Mouse (Mus musculus) spleen, adult 10 weeks (tissue): ENCODE data around the gene Ppara. TPM values are rescaled to one million over a fixed set of nuclear protein-coding genes. Genes with fewer than 3 reads are reported as not detected.

Experiments
- polyA plus RNA-seq: library from polyadenylated mRNA; stranded (reverse); fragments of 350-450 nt; fragmentation: Illumina TruSeq; extraction: RNeasy Lipid Tissue Mini Kit (QIAGEN cat#74804); gene quantifications from one replicate; pipeline ENCODE4 v1.2.3, GENCODE M21; 2015; ENCODE audit warnings: low replicate concordance; ENCODE audit not compliant: insufficient read depth

Gene Ppara
- 0.15 TPM for polyA plus RNA-seq

DNA sequence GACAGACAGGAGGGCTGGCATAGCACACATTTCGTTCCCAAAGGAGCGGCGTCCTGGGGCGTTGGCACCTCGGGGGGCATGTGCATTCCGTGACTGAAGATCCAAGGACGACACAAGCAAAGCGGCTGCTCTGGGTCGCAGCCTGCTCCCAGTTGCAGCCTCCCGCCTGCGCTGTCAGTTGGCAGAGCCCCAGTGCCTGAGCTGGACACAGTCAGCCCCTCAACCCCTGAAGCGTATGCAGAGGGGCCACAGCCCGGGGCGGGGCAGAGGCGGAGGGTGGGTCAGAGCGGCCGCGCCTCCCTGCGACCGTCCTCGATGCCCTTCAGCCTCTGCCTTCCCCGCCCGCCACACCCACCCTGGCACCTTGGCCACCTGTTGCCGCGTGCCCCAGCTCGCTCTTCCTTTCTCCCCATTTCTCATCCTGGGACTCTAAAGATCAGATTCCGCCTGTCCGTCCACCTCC, at the start of gene Ppara:
TSS of gene Ppara (plus strand) at position 413 of the 463 bp plus-strand sequence.

DNA sequence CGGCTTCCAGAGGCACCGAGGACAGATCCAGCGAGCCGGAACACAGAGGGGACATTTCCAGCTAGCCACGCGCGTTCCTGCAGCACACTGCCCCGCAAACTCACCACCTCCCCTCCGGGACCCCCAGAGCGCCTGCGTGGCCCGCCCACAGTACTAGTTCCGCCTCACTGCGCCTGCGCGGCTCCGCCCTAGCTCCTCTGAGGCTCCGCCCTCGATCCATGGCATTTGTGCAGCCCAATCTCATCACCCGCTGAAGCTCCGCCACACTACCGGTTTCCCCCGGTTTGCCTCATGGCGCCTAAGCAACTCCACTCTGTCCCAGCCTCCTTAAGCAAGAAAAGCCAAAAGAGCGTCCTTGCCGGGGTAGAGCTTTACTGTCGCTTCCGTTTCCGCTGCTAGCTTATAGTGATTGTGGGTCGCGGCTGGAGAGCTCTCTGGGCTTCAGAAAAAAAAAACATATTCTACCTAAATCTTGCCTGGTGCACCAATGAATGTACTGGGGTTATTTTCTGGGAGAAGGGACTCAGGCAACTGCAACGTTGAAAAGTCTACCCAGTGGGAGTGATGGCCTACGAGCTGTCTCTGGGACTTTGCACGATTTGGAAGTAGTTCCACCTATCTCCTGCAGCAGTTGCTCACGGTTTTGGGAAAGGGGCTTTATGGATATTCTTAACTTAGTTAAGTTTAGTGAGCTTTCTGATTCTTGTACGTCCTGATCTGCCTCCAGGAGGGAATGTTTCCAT, 76.9 kb downstream of the Ppara start, which contains the start of gene Cdpf1:
TSS of gene Cdpf1 (minus strand) at position 163 of the 743 bp plus-strand sequence.

DNA sequence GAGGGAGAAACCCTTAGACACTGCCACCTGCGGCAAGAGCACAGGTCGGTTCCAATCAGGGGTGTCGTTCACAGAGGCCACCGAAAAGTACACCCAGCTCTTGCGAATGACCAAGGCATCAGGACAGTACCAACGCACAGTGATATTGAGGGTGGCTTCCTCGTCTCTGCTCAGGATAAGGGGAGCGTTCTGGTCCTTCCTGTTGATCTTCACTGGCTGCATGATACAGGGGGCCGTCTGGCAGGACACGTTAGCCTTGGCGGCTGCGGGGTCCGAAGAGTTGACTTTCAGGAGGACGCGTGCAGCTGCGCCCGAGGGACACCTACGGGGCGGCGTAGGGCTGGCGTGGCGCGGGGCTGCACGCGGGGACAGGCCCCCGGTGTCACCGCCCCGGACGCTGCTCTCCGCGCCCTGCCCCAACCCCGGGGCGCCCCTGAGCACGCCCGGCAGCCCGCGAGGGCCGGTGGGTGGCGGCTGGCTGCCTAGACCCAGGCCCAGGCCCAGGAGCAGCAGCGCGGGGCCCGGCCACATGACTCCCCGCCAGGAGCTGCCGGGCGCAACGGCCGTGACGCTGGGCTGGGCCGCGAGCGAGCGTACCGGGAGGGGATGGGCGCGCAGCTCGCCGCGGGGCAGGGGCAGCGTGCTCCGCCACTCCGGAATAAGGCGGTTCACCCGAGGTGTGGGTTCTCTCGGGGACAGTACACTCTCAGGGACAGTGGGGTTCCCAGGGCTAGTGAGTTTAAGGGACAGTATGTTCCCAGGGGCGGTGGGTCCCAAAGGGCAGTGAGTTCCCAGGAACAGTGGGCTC, 86.6 kb downstream of the Ppara start, which contains the start of gene Pkdrej:
TSS of gene Pkdrej (minus strand) at position 532 of the 808 bp plus-strand sequence.

DNA sequence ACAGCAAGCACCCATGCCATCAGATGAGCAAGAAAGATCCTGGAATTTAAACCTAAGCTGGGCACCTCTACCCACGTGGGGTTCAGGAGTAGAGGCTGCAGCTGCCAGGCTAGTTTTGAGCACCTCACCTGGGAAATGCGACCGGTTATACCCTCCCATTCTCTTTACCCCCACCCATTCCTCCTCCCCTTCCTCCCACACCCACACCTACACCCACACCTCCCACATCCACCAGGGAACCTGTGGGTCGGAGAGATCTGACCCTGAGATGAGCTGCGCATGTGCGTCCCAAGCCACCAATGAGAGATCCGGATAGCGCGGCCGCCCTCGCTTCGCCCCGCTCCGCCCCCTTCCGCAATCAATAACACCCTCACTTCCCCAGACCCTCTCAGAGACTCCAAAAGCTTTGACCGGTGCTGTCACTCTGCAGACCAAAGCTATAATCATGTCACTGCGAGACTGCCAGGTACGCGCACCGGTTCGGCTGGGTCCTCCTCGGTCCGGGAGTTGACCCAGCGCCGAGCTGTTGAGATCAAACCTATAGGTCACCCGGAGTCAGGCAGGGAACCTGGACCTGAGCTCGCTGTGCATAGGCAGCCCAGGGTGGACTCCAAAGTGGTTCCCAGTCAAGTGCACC, 97.3 kb downstream of the Ppara start, which contains the start of gene Ttc38:
TSS of gene Ttc38 (plus strand) at position 353 of the 637 bp plus-strand sequence.

Other genes with a start within 250 kb of the Ppara start
- not detected for gene 7530416G11Rik, start 231.8 kb upstream of the Ppara start, polyA plus RNA-seq
- not detected for gene Wnt7b, start 152.5 kb upstream of the Ppara start, polyA plus RNA-seq
- gene Cdpf1, start 76.7 kb downstream of the Ppara start, polyA plus RNA-seq = 8.6 TPM
- gene Pkdrej, start 86.8 kb downstream of the Ppara start, polyA plus RNA-seq = not detected
- gene Ttc38, start 97.3 kb downstream of the Ppara start, polyA plus RNA-seq = 9.2 TPM
- gene Gtse1, start 124.8 kb downstream of the Ppara start, polyA plus RNA-seq = 2.0 TPM
- gene Trmu, start 144.3 kb downstream of the Ppara start, polyA plus RNA-seq = 28.8 TPM